Mouse (Mus musculus): ENCODE measurements around the gene Slc34a3.

- TF ChIP-seq CTCF (IDR thresholded peaks at IDR 0.05; ENCODE audit: insufficient read depth, low read length) (no peak), POLR2A (IDR thresholded peaks at IDR 0.05; ENCODE audit: borderline replicate concordance, extremely low read depth, low read depth, low read length) (peak; percentile 38; the same call in 1 of the 2 replicates)
Observed at GRCm38 (mm10) chr2:25221331-25221772, 12.8 kb downstream of the Slc34a3 start.

All from lung, adult 2 months (tissue).